ENCODE assay signal across 8 mouse cellular contexts in genomic region chr7:28049476-28050409, GRCm38 (mm10). TPM values are rescaled to one million over a fixed set of nuclear protein-coding genes. Genes with fewer than 3 reads are reported as not detected.
DNase-seq lines count a peak whose midpoint lies in the region; ATAC-seq and TF ChIP-seq lines count a peak whose summit lies in the region.

Gene Psmc4, minus strand, starts transcription at chr7:28050101.

- H3K27ac ChIP-seq in MEL (ENCODE audit: control insufficient read depth, low read depth, low read length): peak within 1 kb of the TSS; percentile 68
- peak within 1 kb of the TSS; percentile 45; the same call in 1 of the 2 replicates for H3K27ac ChIP-seq in cerebellum, adult 2 months (ENCODE audit: insufficient read depth, low read length)
- H3K27ac ChIP-seq in forebrain, postnatal 0 days (ENCODE audit: low read depth, low read length): 0 out of 2 replicates have a peak within 1 kb of the TSS, but pooled peaks have one; percentile 3
- no peak within 1 kb of the TSS for H3K27ac ChIP-seq in lung, embryonic 15.5 days

- H3K27me3 ChIP-seq in MEL (ENCODE audit: control insufficient read depth in 1 of 2, insufficient read depth in 2 of 2, low read length in 2 of 2): no peaks in the 10 kb centered on the region
- H3K27me3 ChIP-seq in cerebellum, adult 2 months (ENCODE audit: control insufficient read depth, insufficient read depth, low read length): no peaks in the 10 kb centered on the region
- H3K27me3 ChIP-seq in forebrain, postnatal 0 days (ENCODE audit: insufficient read depth, low read length): no peaks in the 10 kb centered on the region
- no peaks in the 10 kb centered on the region for H3K27me3 ChIP-seq in lung, embryonic 15.5 days

- TF ChIP-seq CTCF in MEL (IDR thresholded peaks at IDR 0.05 in 2 of 3, conservative IDR thresholded peaks at IDR 0.05 in 1 of 3; ENCODE audit: control insufficient read depth in 1 of 3, insufficient read depth in 1 of 3, low read depth in 2 of 3, low read length in 3 of 3, poor library complexity in 1 of 3, severe bottlenecking in 1 of 3): peak; percentile 52 to 90 (median 84)
- TF ChIP-seq CTCF in cerebellum, adult 2 months (IDR thresholded peaks at IDR 0.05; ENCODE audit: borderline replicate concordance, insufficient read depth, low read depth, low read length): peak; percentile 69
- TF ChIP-seq CTCF in forebrain, postnatal 0 days (IDR thresholded peaks at IDR 0.05; ENCODE audit: low read depth): peak; percentile 86

- H3K4me2 ChIP-seq in forebrain, postnatal 0 days (ENCODE audit: low read depth): peak within 1 kb of the TSS; percentile 79
- peak within 1 kb of the TSS; percentile 72 for H3K4me2 ChIP-seq in lung, embryonic 15.5 days

- peak within 1 kb of the TSS; percentile 98 for H3K9ac ChIP-seq in MEL (ENCODE audit: control insufficient read depth, low read depth, low read length, poor library complexity, severe bottlenecking)
- H3K9ac ChIP-seq in forebrain, postnatal 0 days: peak within 1 kb of the TSS; percentile 88
- H3K9ac ChIP-seq in lung, embryonic 15.5 days: peak within 1 kb of the TSS; percentile 83

- H3K79me2 ChIP-seq in MEL (ENCODE audit: control insufficient read depth, insufficient read depth, low read length, poor library complexity): peaks cover 14% of the 10 kb centered on the region

- peak; percentile 78 for TF ChIP-seq RAD21 in MEL (IDR thresholded peaks at IDR 0.05; ENCODE audit: low read depth, low read length)

- peaks cover 0 to 7% of the 10 kb centered on the region in 2 experiments; a peak in 1 of 4 replicates for H3K4me1 ChIP-seq in MEL (ENCODE audit: control insufficient read depth in 1 of 2, insufficient read depth in 2 of 2, low read length in 2 of 2)
- peaks cover 7% of the 10 kb centered on the region for H3K4me1 ChIP-seq in cerebellum, adult 2 months (ENCODE audit: control insufficient read depth, insufficient read depth, low read length)
- H3K4me1 ChIP-seq in forebrain, postnatal 0 days (ENCODE audit: insufficient read depth): peaks cover 8% of the 10 kb centered on the region; the same call in 1 of the 2 replicates
- peaks cover 14% of the 10 kb centered on the region for H3K4me1 ChIP-seq in lung, embryonic 15.5 days

- peaks cover 5% of the 10 kb centered on the region in 2 experiments; a peak in 3 of 4 replicates for H3K36me3 ChIP-seq in MEL (ENCODE audit: control insufficient read depth in 1 of 2, insufficient read depth in 2 of 2, low read length in 2 of 2)
- peaks cover 40% of the 10 kb centered on the region for H3K36me3 ChIP-seq in forebrain, postnatal 0 days (ENCODE audit: insufficient read depth)
- peaks cover 41% of the 10 kb centered on the region for H3K36me3 ChIP-seq in lung, embryonic 15.5 days

- DNase-seq in MEL (ENCODE audit: low read depth, low spot score): peak; percentile 99
- peak; percentile 98 to 99 for DNase-seq in cerebellum, adult 2 months
- peak; percentile 100 for DNase-seq in forebrain, postnatal 0 days
- DNase-seq in heart, postnatal 4 days: peak; percentile 98
- DNase-seq in layer of hippocampus, adult 8-10 months (ENCODE audit: low spot score in 2 of 2): peak; percentile 98 to 99
- peak; percentile 97 for DNase-seq in ovary, adult 18-20 months (ENCODE audit: low spot score)
- DNase-seq in thymus, postnatal 0 days (ENCODE audit: low spot score): peak; percentile 99

- TF ChIP-seq EP300 in MEL (IDR thresholded peaks at IDR 0.05; ENCODE audit: low read depth in 1 of 2, low read length in 2 of 2): no peak

- under 1% methylated on average over 52 of the region's 52 CpGs for WGBS in cerebellum, adult 2 months
- WGBS in forebrain, postnatal 0 days: under 1% methylated on average over 52 of the region's 52 CpGs
- WGBS in lung, embryonic 15.5 days: under 1% methylated on average over 52 of the region's 52 CpGs

- peak; percentile 99 for ATAC-seq in forebrain, postnatal 0 days
- ATAC-seq in lung, embryonic 15.5 days (ENCODE audit: borderline replicate concordance, extremely low read depth, low FRiP score, low TSS enrichment): peak; percentile 96

- TF ChIP-seq POLR2A in MEL (IDR thresholded peaks at IDR 0.05; ENCODE audit: control insufficient read depth in 1 of 2, insufficient read depth in 1 of 2, low read depth in 1 of 2, low read length in 2 of 2, poor library complexity in 1 of 2): peak; percentile 68 to 92; a peak in 3 of 4 replicates
- TF ChIP-seq POLR2A in cerebellum, adult 2 months (IDR thresholded peaks at IDR 0.05; ENCODE audit: borderline replicate concordance, insufficient read depth, low read length): peak; percentile 82; the same call in 1 of the 2 replicates

- H3K9me3 ChIP-seq in MEL (replicated peaks; ENCODE audit: insufficient read depth, low read length): no peaks in the 10 kb centered on the region
- no peaks in the 10 kb centered on the region for H3K9me3 ChIP-seq in forebrain, postnatal 0 days (ENCODE audit: low read length)
- H3K9me3 ChIP-seq in lung, embryonic 15.5 days: no peaks in the 10 kb centered on the region

- H3K4me3 ChIP-seq in MEL (ENCODE audit: control insufficient read depth in 1 of 2, insufficient read depth in 1 of 2, low read depth in 2 of 2, low read length in 2 of 2): peak within 1 kb of the TSS; percentile 71 to 98
- H3K4me3 ChIP-seq in cerebellum, adult 2 months (replicated peaks; ENCODE audit: insufficient read depth, low read depth, low read length): peak within 1 kb of the TSS; percentile 88
- H3K4me3 ChIP-seq in forebrain, postnatal 0 days (ENCODE audit: low read depth, low read length): peak within 1 kb of the TSS; percentile 83
- H3K4me3 ChIP-seq in lung, embryonic 15.5 days: peak within 1 kb of the TSS; percentile 88

TF ChIP-seq in MEL, 35 proteins besides CTCF, POLR2A, EP300 and RAD21 (continues in another document):
- no peak for TF ChIP-seq RCOR1 (IDR thresholded peaks at IDR 0.05; ENCODE audit: low read depth, low read length)
- no peak for TF ChIP-seq ZKSCAN1 (IDR thresholded peaks at IDR 0.05; ENCODE audit: low read depth, low read length)
- TF ChIP-seq KAT2A (conservative IDR thresholded peaks at IDR 0.05; ENCODE audit: low read depth, low read length): peak; percentile 93
- TF ChIP-seq MAX (IDR thresholded peaks at IDR 0.05; ENCODE audit: low read length): no peak
- TF ChIP-seq MEF2A (IDR thresholded peaks at IDR 0.05; ENCODE audit: extremely low read depth, insufficient replicate concordance, low read depth, low read length, poor library complexity, severe bottlenecking): no peak
- peak; percentile 87 for TF ChIP-seq ELF1 (IDR thresholded peaks at IDR 0.05; ENCODE audit: low read depth, low read length)
- peak; percentile 90 for TF ChIP-seq MXI1 (IDR thresholded peaks at IDR 0.05; ENCODE audit: low read depth, low read length)
- TF ChIP-seq ZC3H11A (IDR thresholded peaks at IDR 0.05; ENCODE audit: low read depth, low read length): peak; percentile 37
- TF ChIP-seq TAL1 (IDR thresholded peaks at IDR 0.05; ENCODE audit: low read length): no peak
- TF ChIP-seq TCF12 (IDR thresholded peaks at IDR 0.05; ENCODE audit: low read depth, low read length): peak; percentile 54; the same call in 1 of the 2 replicates
- TF ChIP-seq NRF1 (IDR thresholded peaks at IDR 0.05; ENCODE audit: insufficient read depth, low read depth, low read length, poor library complexity, severe bottlenecking): peak; percentile 96
- TF ChIP-seq ZMIZ1 (IDR thresholded peaks at IDR 0.05; ENCODE audit: low read depth, low read length): no peak
- TF ChIP-seq HCFC1 (IDR thresholded peaks at IDR 0.05; ENCODE audit: low read depth, low read length): peak; percentile 100
- no peak for TF ChIP-seq MYB (IDR thresholded peaks at IDR 0.05; ENCODE audit: low read depth, low read length)
- TF ChIP-seq SMC3 (IDR thresholded peaks at IDR 0.05; ENCODE audit: low read depth, low read length): peak; percentile 68
- TF ChIP-seq USF1 (IDR thresholded peaks at IDR 0.05; ENCODE audit: low read depth, low read length): no peak
- TF ChIP-seq JUND (IDR thresholded peaks at IDR 0.05; ENCODE audit: low read depth, low read length): no peak
- no peak for TF ChIP-seq BHLHE40 (IDR thresholded peaks at IDR 0.05; ENCODE audit: borderline replicate concordance, low read depth, low read length)
- no peak for TF ChIP-seq POLR2AphosphoS5 (IDR thresholded peaks at IDR 0.05; ENCODE audit: borderline replicate concordance, low read depth, low read length)
- no peak for TF ChIP-seq CHD2 (IDR thresholded peaks at IDR 0.05; ENCODE audit: low read length)
- peak; percentile 96 for TF ChIP-seq SIN3A (IDR thresholded peaks at IDR 0.05; ENCODE audit: low read length)
- TF ChIP-seq MAFK (IDR thresholded peaks at IDR 0.05; ENCODE audit: borderline replicate concordance, low read depth, low read length): no peak
- no peak for TF ChIP-seq USF2 (IDR thresholded peaks at IDR 0.05; ENCODE audit: borderline replicate concordance in 1 of 2, insufficient read depth in 1 of 2, low read depth in 1 of 2, low read length in 2 of 2)
- TF ChIP-seq GABPA (IDR thresholded peaks at IDR 0.05; ENCODE audit: low read depth, low read length): no peak
- TF ChIP-seq TBP (IDR thresholded peaks at IDR 0.05; ENCODE audit: low read depth, low read length): peak; percentile 51; the same call in 1 of the 2 replicates
- TF ChIP-seq E2F4 (IDR thresholded peaks at IDR 0.05; ENCODE audit: borderline replicate concordance, low read depth, low read length): peak; percentile 99
- TF ChIP-seq MAZ (IDR thresholded peaks at IDR 0.05; ENCODE audit: low read depth, low read length): no peak
- TF ChIP-seq ZNF384 (IDR thresholded peaks at IDR 0.05; ENCODE audit: low read depth, low read length): no peak
- no peak; the same call in 1 of the 2 replicates for TF ChIP-seq MYC (IDR thresholded peaks at IDR 0.05; ENCODE audit: low read depth, low read length)
- TF ChIP-seq ETS1 (IDR thresholded peaks at IDR 0.05; ENCODE audit: low read depth, low read length): peak; percentile 13; the same call in 1 of the 2 replicates
- TF ChIP-seq POLR2AphosphoS2 (IDR thresholded peaks at IDR 0.05; ENCODE audit: low read length): peak; percentile 72; the same call in 1 of the 2 replicates

RNA-seq across cellular contexts. Expression of gene Psmc4, which starts in this region (rescaled TPM):
- 267 and 275 TPM in 2 replicates for total RNA-seq in MEL (2012; rRNA removed)
- 100 to 1,000 TPM in 1 of 2 experiments, not detected in 1; 286 TPM for polyA plus RNA-seq in MEL (2012; ENCODE audit: insufficient read depth in 1 of 2, insufficient read length in 2 of 2, low read depth in 1 of 2, low replicate concordance in 2 of 2, missing spikeins in 1 of 2)
- polyA plus RNA-seq in cerebellum, adult 2 months (2012; rRNA removed): 217 and 222 TPM in 2 replicates
- 200 and 233 TPM in 2 replicates for total RNA-seq in forebrain, postnatal 0 days (2014; rRNA removed)
- 265 and 268 TPM in 2 replicates for polyA plus RNA-seq in forebrain, postnatal 0 days (2015; fragmentation: Nextera tagmentation; extraction: Ambion mirVana)
- total RNA-seq in heart, postnatal 4 days (2021): 100 to 1,000 TPM; 134 to 137 TPM
- total RNA-seq in layer of hippocampus, adult 8-10 months (2022): 100 to 1,000 TPM; 130 to 135 (median 134) TPM
- polyA plus RNA-seq in lung, embryonic 15.5 days (2015; fragmentation: Nextera tagmentation; extraction: Ambion mirVana): 294 and 297 TPM in 2 replicates
- polyA plus RNA-seq in thymus, postnatal 0 days (2015; fragmentation: Nextera tagmentation; extraction: Ambion mirVana): 384 and 400 TPM in 2 replicates
